Mouse (Mus musculus): ENCODE results near the gene Vmn1r38.
"Not testable (repeated sequence)": the region's sequence is repeated elsewhere in the genome, so short reads cannot be mapped to it uniquely, and the experiment has no call there.

Gene Vmn1r38

GRCm38 (mm10) chr6:66782527-66782926 lies at the start of gene Vmn1r38:
TSS of gene Vmn1r38 (minus strand) at chr6:66782627.
- not testable (repeated sequence) for DNase-seq (ENCODE audit: low spot score in 2 of 2)

- DNase-seq (ENCODE audit: low spot score in 2 of 2) = no peak
These were observed 28.1 kb upstream of the Vmn1r38 start, which contains the start of gene Vmn1r39 for GRCm38 (mm10) chr6:66810509-66810908. TSS of gene Vmn1r39 (minus strand) at chr6:66810609.

- DNase-seq (ENCODE audit: low spot score in 2 of 2) = no peak
These were observed 23.9 kb upstream of the Vmn1r38 start for GRCm38 (mm10) chr6:66806311-66806710.

- DNase-seq (ENCODE audit: low spot score in 2 of 2) = no peak
These were observed 23.3 kb upstream of the Vmn1r38 start for GRCm38 (mm10) chr6:66805713-66806112.

GRCm38 (mm10) chr6:66729082-66729481 lies 53.3 kb downstream of the Vmn1r38 start, which contains the start of gene Vmn1r37:
TSS of gene Vmn1r37 (plus strand) at chr6:66729382.
- DNase-seq (ENCODE audit: low spot score in 2 of 2) = not testable (repeated sequence)

Data from spleen, postnatal 10 days (tissue).